Mouse (Mus musculus): Measurements from ENCODE around the gene Ints2.

DNA sequence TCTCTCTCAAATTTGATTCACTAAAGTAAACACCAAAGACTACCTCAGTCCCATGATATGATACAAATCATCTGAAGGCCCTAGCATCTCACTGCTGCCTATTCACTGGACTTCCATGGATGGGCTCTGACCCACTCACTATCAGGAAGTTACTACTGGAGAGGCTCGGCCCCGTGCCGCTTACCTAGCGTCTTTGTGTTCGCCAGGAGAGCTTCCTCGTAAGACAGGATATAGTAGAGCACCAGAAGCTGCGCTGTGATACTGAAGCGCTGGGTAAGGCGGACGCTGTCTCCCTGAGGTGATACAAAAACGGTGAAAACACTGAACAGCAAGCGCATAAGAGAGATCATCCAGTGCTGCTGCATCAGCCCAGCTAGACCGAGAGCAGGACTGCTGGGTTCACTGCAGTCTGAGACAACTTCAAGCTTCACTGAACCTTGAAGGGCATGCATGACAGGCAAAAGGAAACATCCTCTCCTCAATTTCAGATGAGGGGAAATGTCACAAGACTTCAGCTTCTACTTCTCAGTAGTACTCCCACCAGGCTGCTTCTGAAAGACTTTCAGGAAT, 25.5 kb downstream of the Ints2 start:
- TF ChIP-seq EP300 (optimal IDR thresholded peaks at IDR 0.05) (no peak), CTCF (IDR thresholded peaks at IDR 0.05; ENCODE audit: low read depth) (no peak)

Data from stomach, postnatal 0 days (tissue).